Mouse (Mus musculus): Measurements from ENCODE around the gene Ugt1a1. TPM values are rescaled to one million over a fixed set of nuclear protein-coding genes. Genes with fewer than 3 reads are reported as not detected.

Ugt1a1 gene
- total RNA-seq, 2 experiments from 2014 or later: 0.22 to 77.3 TPM

GRCm38 (mm10) chr1:88255989-88256754 lies 44.4 kb downstream of the Ugt1a1 start:
- no peak for DNase-seq (ENCODE audit: low spot score in 2 of 2)

DNA sequence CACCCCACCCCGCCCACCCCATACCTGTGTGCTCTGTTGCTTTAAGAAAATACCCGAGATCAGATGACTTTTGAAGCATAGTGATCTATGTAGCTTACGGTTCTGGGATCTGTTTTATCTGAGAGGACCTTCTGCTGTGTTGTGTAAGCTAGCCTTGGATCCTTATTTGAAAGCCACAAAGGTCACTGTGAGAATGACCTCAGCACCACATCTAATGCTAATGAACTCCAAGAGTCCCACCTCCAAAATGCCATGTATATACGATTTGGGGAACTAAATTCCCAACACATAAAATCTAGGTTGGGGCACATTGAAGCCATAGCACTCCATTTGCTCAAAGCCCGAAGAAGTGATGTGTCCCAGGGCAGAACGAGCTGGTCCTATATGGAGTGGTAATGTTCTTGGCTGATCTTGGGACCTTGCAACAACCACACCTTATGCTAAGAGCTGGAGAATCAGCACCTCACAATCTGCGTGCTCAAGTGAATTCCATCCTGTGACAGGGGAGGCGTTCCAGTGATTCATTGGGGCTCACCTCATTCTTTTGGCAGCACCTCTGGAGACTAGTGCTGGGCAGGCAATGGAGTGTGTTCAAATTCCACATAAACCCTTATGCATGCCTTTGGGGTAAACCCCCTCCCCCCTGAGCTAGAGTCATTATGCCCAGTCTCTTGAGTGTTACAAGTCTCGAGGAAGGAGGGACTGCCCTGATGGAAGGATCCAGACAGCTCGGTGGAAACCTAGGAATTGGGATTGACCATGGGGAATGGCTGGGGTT lies 45.3 kb downstream of the Ugt1a1 start:
- DNase-seq (ENCODE audit: low spot score in 2 of 2): no peak

- no peak for DNase-seq (ENCODE audit: low spot score in 2 of 2)
These were observed 45.9 kb downstream of the Ugt1a1 start for GRCm38 (mm10) chr1:88257681-88258080.

DNA sequence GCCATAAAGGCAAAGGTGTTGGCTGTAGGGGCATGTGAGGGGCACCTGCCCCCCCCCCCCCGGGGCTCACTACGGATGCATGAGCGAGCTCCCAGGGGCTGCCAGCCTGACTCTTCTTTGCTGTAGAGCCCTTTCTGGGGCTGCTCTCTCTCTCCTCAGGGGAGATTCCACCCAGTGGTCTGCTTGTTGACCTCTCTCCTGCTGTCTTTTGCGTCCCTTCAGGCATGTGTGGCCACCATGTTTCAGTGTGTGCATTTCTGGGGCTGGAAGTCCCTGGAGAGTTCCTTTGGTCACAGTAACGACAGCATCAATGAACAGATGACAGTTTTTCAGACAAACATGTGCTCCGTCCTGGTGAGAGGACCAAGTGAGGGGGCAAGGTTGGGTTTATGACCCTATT lies 46.6 kb downstream of the Ugt1a1 start:
- DNase-seq (ENCODE audit: low spot score in 2 of 2): no peak

DNA sequence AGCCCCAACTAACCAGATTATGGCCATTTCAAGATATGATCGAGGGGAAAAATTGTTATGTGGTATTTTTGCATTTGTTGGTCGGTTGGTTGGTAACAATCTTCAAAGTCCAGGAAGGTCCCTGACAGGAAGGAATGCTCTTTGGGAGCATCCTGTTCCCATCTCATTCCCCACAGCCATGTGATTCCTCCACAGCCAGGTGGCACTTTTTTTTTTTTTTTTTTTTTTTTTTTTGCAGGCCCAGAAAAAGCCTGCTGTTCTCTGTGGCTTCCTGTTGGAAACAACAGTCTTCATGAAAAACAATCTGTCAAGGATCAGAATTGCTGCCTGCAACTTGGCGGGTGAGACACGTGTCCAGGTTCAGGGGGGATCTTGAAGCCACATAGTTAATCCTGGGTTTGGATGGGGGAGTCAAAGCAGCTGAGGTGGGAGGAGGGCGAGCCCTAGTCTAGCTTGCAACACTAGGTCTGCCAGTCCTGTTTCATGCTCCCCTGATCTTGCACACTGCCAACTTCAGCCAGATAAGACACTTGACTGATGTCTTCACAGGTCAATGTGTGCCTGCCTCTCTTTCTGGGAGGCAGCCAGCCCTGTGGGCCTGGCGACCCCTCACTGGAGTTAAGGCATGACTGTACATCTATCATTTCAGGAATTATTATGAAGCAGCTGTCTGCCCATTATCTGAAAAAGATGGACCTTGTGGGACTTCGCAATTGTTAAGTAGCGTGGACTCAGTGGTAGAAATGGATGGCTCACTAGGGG lies 47.3 kb downstream of the Ugt1a1 start:
- DNase-seq (ENCODE audit: low spot score in 2 of 2): no peak

GRCm38 (mm10) chr1:88259643-88260024 lies 47.9 kb downstream of the Ugt1a1 start:
- no peak for DNase-seq (ENCODE audit: low spot score in 2 of 2)

DNA sequence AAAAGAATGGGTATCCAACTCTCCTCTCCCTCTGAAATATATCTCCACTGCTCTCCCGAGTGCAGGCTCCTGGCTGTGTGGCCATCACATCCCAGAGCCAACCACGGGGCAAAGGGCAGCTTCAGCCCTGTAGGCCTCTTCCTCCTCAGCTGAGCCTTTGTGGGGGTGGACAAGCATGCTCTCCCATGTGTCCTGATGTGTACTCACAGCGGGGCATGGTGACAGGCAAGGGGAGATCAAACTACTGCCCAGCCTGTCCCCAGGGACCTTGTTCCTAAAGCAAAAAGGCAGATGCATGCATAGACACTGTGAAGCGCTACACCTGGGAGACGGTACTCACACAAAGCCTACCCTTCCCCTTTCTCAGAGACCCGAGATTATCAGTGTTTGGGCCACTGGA lies 48.4 kb downstream of the Ugt1a1 start:
- DNase-seq (ENCODE audit: low spot score in 2 of 2): no peak

DNA sequence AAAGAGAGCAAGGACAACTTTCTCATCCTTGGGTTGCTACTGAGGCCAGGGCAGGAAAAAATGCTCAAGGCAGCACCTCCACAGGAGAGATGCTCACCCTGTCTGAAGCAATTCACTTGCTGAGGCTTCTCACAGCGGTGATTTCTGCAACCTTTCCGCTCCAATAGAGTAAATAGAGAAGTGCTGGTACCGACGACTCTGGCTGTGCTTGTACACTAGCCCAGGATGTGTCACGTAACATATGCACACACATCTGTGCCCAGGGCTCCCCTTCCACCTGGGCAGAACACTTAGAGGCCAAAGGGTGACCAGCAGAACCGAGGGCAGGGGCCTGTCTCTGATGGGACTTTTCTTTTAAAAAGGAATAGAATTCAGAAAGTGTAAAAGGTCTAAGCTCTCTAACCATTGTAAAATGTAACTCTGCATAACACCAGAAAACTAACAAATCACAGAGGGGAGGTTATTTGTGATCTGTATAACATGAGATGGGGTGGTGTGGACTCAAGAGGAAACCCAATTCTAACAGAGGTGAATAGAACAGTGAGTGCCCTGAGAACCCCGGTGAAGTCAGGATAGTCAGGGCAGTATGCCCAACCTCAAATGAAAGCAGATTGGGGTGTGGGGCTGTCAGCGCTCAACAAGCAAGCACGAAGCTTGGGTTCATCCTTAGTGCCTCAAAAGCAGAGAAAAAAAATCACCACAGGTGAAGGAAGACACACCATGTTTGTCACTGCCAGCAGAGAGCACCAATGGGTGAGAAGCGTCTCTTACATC lies 49.0 kb downstream of the Ugt1a1 start:
- no peak for DNase-seq (ENCODE audit: low spot score in 2 of 2)

DNA sequence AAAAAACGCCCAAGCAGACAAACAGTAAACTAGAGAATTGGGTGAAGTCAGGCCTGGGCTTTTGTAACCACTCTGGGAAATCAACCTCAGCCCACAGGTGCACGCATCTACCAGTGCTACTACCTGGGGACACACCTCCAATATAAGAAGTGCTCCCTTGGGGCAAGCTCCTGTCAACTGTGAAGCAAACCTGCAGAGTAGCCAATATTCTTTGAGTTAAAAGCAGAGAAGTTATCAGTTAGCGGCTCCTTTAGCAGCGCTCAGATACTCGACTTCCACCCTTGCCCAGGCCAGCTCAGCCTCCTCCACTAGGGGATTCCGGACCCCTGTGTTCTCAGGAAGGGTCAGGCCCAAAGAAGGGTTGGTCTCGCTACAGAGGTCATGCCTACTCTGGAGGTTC lies 49.9 kb downstream of the Ugt1a1 start:
- DNase-seq (ENCODE audit: low spot score in 2 of 2): no peak

DNA sequence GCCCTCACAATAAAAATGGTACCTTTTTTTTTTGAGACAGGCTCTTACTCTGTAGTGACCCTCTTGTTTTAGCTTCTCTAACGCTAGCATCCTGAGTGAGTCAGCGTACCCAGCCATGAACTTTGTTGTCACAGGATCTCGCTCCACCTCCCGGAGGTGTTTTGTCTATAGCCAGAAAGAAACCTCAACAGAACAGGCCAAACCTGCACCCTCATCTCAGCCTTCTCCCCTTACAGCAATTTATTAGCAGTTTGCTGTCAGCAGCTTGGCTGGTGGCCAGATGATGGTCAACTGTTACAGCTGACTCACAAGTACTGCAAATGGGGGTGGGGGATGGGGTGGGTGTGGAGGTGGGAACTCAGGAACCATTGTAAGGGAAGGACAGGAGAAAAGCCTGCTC lies 50.5 kb downstream of the Ugt1a1 start:
- peak; percentile 72 to 73 for DNase-seq (ENCODE audit: low spot score in 2 of 2)

GRCm38 (mm10) chr1:88262961-88263360 lies 51.2 kb downstream of the Ugt1a1 start:
- no peak for DNase-seq (ENCODE audit: low spot score in 2 of 2)

DNA sequence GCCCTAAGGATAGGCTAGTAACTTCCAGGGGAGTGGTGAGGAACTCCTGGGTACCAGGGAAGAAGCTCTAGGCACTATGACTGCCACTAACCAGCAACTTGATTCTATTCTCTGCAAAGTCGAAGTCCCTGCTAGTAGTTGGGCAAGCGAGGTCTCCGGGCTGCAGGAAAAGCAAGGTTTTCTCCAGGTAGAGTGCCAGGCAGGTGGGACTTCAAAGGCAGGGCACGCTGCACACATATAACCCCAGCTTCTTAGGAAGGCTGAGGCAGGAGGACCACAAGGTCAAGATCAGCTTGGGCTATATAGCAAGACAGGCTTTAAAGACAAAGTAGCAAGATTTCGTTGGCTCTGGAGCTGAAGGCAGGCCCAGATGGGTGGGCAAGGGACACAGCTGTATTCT lies 52.0 kb downstream of the Ugt1a1 start:
- DNase-seq (ENCODE audit: low spot score in 2 of 2): no peak

GRCm38 (mm10) chr1:88264237-88264868 lies 52.6 kb downstream of the Ugt1a1 start:
- DNase-seq (ENCODE audit: low spot score in 2 of 2): no peak

GRCm38 (mm10) chr1:88264869-88265240 lies 53.1 kb downstream of the Ugt1a1 start:
- DNase-seq (ENCODE audit: low spot score in 2 of 2): no peak

- no peak for DNase-seq (ENCODE audit: low spot score in 2 of 2)
These were observed 54.4 kb downstream of the Ugt1a1 start for GRCm38 (mm10) chr1:88266123-88266522.

DNA sequence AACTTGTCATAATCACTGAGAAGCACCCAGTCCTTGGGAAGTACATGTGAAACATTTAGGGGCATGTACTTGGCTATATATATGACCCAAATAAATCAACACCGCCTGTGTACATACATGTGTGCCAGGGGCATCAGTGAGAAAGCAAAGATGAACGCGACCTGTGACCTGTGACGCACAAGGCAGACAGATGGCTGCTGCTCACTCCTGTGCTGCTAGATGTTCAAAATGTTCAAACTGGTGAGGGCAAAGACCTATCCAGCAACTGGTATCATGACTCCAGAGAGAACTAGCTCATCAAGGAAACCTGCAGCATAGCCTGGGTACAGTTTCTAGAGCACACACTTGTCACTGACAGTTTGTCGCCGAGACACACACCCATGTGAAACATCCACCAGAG lies 55.7 kb downstream of the Ugt1a1 start:
- no peak for DNase-seq (ENCODE audit: low spot score in 2 of 2)

GRCm38 (mm10) chr1:88268070-88268469 lies 56.3 kb downstream of the Ugt1a1 start:
- no peak for DNase-seq (ENCODE audit: low spot score in 2 of 2)

Measured in adrenal gland, adult 18-20 months (tissue).